Mouse (Mus musculus) frontal cortex, postnatal 10 days (tissue): ENCODE measurements at regions not wholly inside any gene's neighbourhood (a gene's known extent, or its start where the extent isn't known, plus 50 kb on each side); places are given as distances from the start of the nearest gene placed in this dataset.
A peak's percentile ranks its signal among the peaks of the same experiment; 100 is the strongest.

Experiments used
- DNase-seq, 2 experiments: peaks; one replicate each; pipeline ENCODE4 v3.0.0; 2022; ENCODE audit warnings: low spot score in 2 of 2, mixed read lengths in 1 of 2

DNA sequence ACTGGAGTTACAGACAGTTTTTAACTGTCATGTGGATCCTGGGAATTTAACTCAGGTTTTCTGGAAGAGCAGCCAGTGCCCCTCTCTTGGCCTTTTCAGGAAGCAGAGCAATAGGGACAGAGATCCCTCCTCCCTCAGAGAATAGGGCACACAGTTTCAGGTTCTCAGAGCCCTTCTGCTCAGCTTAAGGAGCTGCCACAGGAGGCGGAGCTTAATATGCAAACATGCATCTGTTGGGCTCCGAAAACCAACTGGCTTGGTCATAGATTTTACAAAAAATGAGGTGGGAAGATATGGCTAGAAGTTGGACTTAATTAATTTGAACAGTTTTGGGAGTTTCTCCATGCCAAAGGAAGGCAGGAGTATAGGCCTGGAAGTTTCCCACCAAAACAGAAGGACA lies 61.9 kb upstream of the Znrf2 start:
- DNase-seq: no peak

DNA sequence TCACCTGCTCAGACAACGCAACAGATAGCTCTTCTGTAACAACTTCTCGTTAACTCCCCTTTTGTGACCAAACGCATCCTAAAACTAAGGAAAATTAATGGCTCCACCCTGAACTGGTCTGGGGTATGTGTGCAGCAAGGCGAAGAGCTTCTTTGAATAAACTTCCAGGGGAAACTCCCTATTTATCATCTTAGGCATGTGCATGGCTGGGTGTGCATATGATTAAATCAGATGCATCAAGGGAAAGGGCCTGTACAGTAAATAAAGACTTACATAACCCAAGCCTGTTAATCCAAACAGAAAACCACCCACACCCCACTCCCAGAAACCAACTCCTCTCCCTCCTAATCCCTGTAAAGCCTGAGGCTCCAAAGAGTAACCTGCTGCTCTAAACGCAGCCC lies 59.2 kb upstream of the Znrf2 start:
- no peak for DNase-seq

DNA sequence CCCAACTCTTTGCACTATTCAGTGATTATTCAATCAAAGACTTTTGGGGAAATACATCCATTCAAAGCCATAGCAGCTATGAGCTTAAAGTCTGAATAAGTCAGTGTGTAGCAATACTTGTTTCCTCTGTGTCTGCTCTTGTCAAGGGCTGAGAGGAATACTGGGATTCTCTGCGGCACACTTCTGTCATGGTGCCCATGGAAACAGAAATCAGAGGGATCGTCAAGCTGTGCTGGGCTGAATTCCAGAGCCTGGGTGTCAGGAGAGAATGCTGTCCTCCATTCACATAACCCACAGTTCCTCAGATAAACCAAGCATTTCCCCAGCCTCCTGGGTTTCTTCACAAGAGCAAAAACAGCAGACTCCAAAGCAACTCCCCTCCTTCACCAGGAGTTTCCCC lies 58.6 kb upstream of the Znrf2 start:
- DNase-seq: peak; percentile 56 to 64

DNA sequence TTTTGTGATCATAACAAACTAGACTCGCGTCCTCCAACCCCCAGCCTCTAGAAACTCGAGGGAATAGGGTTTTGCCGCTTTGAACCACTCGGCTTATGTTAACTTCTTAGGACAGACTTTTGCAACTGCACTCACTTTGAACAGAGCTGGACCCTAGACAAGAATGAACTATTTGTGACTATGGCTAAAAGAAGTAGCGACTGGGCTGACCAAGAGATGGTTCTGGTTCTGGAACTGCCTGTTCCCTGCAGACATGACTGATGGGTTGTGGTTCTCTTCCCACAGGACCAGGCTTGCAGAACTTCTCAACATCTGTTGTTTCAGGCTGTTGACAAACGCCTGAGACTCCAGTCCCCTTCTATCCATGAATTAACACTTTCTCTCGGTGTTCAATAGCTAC lies 57.5 kb upstream of the Znrf2 start:
- DNase-seq: no peak

DNA sequence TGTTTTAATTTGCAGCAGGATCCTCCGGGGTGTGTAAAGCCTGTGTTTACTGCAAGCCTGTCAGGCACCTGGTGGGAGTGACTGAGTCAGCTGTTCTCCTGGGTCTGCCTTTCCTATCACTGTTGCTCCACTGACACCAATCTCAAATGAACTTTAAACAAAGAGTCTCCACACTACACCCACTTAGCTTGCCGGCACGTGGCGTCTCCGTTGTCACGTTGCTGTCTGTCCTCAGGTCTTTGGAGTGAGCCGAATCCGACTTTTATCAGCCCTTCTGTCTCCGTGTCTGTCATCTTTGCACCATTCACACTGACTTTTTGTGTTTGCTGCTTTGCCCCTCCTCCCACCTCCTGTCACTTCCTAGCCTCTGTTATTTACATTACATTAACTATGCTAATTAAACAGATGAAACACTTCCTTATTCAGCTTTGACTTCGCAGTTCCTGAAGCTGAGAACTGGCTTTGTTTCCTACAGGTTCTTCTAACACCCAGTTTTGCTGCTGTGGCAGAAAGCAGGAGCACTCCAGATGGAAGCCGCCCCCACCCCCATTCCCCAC lies 56.7 kb upstream of the Znrf2 start:
- peak; percentile 19 to 33 for DNase-seq

DNA sequence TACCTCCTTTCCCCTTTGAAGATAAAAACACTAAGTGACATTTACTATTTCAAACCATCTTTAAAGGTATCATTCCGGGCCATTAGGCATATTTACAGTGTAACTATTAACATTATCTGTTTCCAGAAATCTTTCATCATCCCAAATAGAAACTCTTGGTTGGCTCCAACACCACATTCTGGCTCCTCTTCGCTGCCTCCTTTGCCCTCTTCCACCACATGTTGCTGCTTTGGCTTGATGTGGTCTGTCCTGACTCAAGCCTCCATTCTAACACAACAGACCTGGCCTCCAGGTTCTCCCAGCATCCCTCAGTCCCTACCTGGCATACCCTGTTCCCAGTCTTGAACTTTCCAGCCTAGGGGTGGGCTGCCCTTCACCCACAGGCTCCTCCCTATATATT lies 56.2 kb upstream of the Znrf2 start:
- no peak for DNase-seq

DNA sequence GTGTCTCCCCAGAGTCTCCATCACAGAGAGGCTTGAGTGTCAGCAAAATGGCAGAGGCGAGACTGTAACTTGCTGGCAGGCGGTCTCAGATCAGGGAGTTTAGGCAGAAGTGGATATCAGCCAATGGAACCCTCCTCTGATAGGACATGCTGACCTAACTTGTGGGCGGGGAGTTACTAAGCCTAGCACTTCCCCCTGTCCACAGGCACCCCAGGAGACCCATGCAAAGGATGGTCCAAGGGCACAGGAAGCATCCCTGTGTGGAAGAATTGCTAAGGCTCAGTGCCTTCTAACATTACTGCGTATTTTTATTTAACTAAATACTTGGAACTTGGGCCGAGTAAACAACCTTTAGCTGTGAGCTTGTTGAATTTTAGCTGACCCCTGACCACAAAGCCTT lies 54.7 kb upstream of the Znrf2 start:
- DNase-seq: no peak

DNA sequence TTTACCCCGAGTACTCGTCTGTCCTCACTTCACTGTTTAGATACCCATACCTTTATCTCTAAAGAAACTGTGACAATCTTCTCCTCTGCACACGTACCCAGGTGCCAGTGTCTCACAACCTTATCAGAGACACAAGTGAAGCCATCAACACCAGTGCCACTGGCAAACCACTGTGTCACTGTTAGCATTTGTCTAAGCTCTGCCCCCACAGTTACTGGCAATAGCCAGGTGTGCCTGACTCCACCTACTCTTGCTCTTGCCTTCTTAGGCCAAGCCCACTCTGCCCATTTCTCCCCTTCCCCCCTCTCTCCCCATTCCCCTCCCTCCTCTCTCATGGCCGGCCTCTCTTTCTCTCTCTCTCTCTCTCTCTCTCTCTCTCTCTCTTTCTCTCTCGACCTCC lies 54.2 kb upstream of the Znrf2 start:
- DNase-seq: no peak

DNA sequence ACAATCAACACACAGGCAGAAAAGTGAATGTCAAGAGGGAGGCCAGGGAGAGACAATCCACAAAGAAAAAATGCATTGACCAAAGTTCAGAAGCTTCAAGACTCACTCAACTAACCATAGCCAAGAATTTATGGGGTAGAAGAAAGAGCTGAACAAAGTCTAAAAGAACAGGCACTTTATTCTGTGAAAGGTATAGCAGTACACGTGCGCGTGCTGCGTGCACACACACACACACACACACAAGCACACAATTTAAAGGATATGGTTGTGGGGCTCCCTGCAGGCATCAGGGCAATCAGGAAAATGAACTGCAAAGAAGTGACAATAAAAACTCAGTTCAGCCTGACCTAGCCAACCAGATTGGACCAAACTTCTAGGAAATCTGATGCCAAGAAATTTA lies 53.0 kb upstream of the Znrf2 start:
- DNase-seq: no peak

DNA sequence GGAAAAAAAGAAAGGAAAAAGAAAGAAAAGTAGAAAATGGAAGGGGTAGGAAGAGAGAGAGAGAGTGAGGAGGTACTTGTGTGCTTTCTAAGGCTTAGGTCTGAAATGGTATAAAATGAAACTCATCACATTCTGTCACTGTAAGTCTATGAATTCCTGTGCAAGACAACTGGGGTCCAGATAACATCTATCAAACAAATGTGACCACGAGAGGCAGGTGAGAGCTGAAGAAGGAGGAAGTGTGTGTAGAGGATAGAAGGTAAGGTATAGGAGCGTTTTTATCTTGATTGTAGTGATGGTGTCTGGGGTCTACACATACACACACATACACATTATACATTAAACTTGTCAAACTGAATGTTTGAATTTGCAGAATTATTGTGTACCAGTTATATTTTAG lies 51.0 kb upstream of the Znrf2 start:
- DNase-seq: no peak

DNA sequence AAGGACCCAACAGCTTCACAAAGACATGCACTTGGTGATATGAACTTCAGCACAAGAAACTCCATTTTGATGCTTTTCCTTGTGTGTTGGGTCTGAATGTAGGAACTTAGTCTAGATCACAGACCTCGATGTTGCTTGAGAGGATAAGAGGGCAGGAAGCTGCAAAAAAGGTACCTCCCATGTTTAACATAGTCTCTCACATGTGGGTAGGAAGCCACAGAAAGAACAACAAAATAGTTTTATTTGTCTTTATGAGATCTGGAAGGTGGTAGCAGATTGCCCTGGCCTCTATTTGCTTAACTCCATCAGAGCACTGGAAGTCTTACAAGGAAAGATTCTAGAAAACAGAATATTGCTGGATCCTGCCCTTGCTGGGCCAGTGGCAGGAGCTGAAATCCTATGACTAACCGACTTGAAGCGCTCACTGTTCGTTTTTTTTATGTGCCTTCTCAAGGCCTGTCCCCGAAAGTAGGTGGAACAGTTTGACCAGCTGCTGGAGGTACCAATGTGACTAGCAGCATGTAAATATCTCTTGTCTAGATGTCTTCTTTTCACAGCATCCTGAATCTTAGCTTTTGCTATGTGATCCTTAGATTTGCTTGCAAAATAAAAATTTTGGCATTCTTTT lies 50.1 kb upstream of the Znrf2 start:
- no peak for DNase-seq
